Mouse (Mus musculus) limb, embryonic 12.5 days (tissue): ENCODE data around the gene Veph1. TPM values are rescaled to one million over a fixed set of nuclear protein-coding genes. Genes with fewer than 3 reads are reported as not detected.
"Not testable (repeated sequence)": the region's sequence is repeated elsewhere in the genome, so short reads cannot be mapped to it uniquely, and the experiment has no call there.

ENCODE experiments used
- ATAC-seq: fragments of 200-750 bp; cut with Nextera tagmentation; 2 replicates; pipeline ENCODE4 v1.8.0; 2017; ENCODE audit warnings: low read depth, moderate TSS enrichment; ENCODE audit not compliant: insufficient number of reproducible peaks, insufficient read depth, low FRiP score, low TSS enrichment
- H3K27ac ChIP-seq: fragments of 300-500 bp; sonication (generic); 2 replicates; pipeline ENCODE4 v1.5.1; 2016; ENCODE audit warnings: mild to moderate bottlenecking, moderate library complexity
- H3K27me3 ChIP-seq: fragments of 300-500 bp; sonication (generic); 2 replicates; pipeline ENCODE4 v1.6.1; 2016; ENCODE audit warnings: mild to moderate bottlenecking, moderate library complexity
- H3K36me3 ChIP-seq: fragments of 300-500 bp; sonication (generic); 2 replicates; pipeline ENCODE4 v1.6.1; 2016; ENCODE audit warnings: mild to moderate bottlenecking, moderate library complexity
- H3K4me1 ChIP-seq: fragments of 300-500 bp; sonication (generic); replicated peaks from 2 replicates; pipeline ENCODE4 v1.6.1; 2016
- H3K4me2 ChIP-seq: fragments of 300-500 bp; sonication (generic); 2 replicates; pipeline ENCODE4 v1.6.1; 2016; ENCODE audit warnings: mild to moderate bottlenecking, moderate library complexity
- H3K4me3 ChIP-seq: fragments of 300-500 bp; sonication (generic); replicated peaks from 2 replicates; pipeline ENCODE4 v1.5.1; 2016; ENCODE audit warnings: mild to moderate bottlenecking
- H3K9ac ChIP-seq: fragments of 300-500 bp; sonication (generic); replicated peaks from 2 replicates; pipeline ENCODE4 v1.6.1; 2016; ENCODE audit warnings: mild to moderate bottlenecking, moderate library complexity
- H3K9me3 ChIP-seq: fragments of 300-500 bp; sonication (generic); 2 replicates; pipeline ENCODE4 v1.6.1; 2016; ENCODE audit warnings: mild to moderate bottlenecking, moderate library complexity
- WGBS: fragments of 180-500 bp; shearing (Covaris S2); methylation state at CpG from one replicate; pipeline ENCODE4 v1.1.7; 2016; 5-methylcytosine and 5-hydroxymethylcytosine counted together
- polyA plus RNA-seq: library from polyadenylated mRNA; unstranded; fragments of >200 nt; fragmentation: Nextera tagmentation; extraction: Ambion mirVana; gene quantifications from 2 replicates; pipeline ENCODE4 v1.2.1, GENCODE M21; 2016

Gene Veph1
- polyA plus RNA-seq, 1 experiment from 2014 or later: 0.92 TPM

GRCm38 (mm10) chr3:66295236-66295635, 1.4 kb downstream of the Veph1 start:
- 88% methylated on average over 9 of the region's 9 CpGs for WGBS
- no peaks in the 10 kb centered on the region for H3K9me3 ChIP-seq
- no peak overlapping the region for H3K9ac ChIP-seq
- H3K27me3 ChIP-seq: no peaks in the 10 kb centered on the region
- no peaks in the 10 kb centered on the region for H3K36me3 ChIP-seq
- H3K27ac ChIP-seq: no peak overlapping the region
- H3K4me3 ChIP-seq: no peak overlapping the region
- peaks cover 11% of the 10 kb centered on the region; the same call in 1 of the 2 replicates for H3K4me1 ChIP-seq
- H3K4me2 ChIP-seq: no peak overlapping the region
- no peak for ATAC-seq

DNA sequence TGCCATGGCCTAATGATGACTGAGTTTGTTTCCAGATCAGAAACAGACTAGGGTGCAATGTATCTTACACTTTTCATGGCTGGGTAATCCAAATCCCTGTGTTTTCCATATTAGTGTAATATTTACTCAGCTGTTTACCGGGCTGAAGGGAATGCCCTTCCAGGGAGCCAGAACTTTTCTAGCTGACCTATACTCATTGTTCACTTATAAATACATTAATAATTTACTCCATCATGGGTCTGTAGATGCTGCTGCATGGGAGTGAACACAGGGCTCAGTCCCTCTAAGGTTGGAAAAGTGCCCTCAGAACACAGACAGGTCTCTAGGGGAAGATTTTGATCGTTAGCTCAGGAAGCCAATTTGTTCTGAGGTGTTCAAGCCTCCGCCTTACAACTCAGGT, 1.9 kb downstream of the Veph1 start:
- no peaks in the 10 kb centered on the region for H3K9me3 ChIP-seq
- H3K4me3 ChIP-seq: no peak overlapping the region
- 81% methylated on average over 3 of the region's 3 CpGs for WGBS
- peaks cover 11% of the 10 kb centered on the region; the same call in 1 of the 2 replicates for H3K4me1 ChIP-seq
- no peak overlapping the region for H3K4me2 ChIP-seq
- H3K9ac ChIP-seq: no peak overlapping the region
- H3K27ac ChIP-seq: no peak overlapping the region
- H3K27me3 ChIP-seq: no peaks in the 10 kb centered on the region
- H3K36me3 ChIP-seq: no peaks in the 10 kb centered on the region
- no peak for ATAC-seq

DNA sequence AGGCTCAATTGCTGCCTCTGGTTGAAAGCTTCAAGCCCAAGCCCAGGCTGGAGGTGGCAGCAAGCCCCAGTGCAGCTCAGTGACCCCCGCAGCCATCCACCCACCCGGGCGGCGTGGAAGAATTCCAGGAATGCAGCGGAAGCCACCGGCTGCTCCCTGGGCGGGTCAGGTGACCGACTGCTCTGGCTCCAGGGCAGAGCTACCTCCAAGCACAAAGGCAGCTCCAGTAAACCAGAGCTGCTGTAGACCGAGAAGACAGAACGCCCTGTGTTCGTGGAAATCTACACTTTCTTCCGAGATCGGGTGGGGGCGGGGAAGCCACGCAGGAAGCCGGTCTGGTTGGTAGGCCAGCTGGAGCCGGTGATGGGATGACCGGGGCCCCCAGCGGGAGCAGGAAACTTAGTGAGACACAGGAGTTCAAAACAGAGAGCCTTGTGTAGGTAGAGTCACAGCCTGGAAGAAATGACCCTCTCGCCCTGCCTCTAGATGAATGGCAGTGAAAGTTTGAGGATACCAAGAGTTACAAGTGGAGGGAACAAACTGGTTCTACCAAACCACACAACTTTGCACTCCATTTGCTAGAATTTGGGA, 4.2 kb downstream of the Veph1 start:
- 0 out of 2 replicates have a peak overlapping the region, but pooled peaks have one; percentile 23 for H3K9ac ChIP-seq
- H3K4me2 ChIP-seq: peak overlapping the region; percentile 54
- no peaks in the 10 kb centered on the region for H3K9me3 ChIP-seq
- WGBS: 5% methylated on average over 20 of the region's 20 CpGs
- ATAC-seq: peak; percentile 94
- H3K27me3 ChIP-seq: no peaks in the 10 kb centered on the region
- H3K27ac ChIP-seq: peak overlapping the region; percentile 92
- no peaks in the 10 kb centered on the region for H3K36me3 ChIP-seq
- H3K4me3 ChIP-seq: peak overlapping the region; percentile 27
- peaks cover 11% of the 10 kb centered on the region; the same call in 1 of the 2 replicates for H3K4me1 ChIP-seq

- Histone ChIP-seq H3K36me3 (no peaks in the 10 kb centered on the region), H3K4me3 (no peak overlapping the region), H3K27ac (no peak overlapping the region), H3K9ac (no peak overlapping the region), H3K4me2 (no peak overlapping the region), H3K27me3 (no peaks in the 10 kb centered on the region), H3K9me3 (no peaks in the 10 kb centered on the region), H3K4me1 (0 out of 2 replicates have a peak, but pooled peaks cover 3% of the 10 kb centered on the region)
- 80% methylated on average over 4 of the region's 4 CpGs for WGBS
- no peak for ATAC-seq
These were observed 33.4 kb downstream of the Veph1 start for GRCm38 (mm10) chr3:66263270-66263669.

DNA sequence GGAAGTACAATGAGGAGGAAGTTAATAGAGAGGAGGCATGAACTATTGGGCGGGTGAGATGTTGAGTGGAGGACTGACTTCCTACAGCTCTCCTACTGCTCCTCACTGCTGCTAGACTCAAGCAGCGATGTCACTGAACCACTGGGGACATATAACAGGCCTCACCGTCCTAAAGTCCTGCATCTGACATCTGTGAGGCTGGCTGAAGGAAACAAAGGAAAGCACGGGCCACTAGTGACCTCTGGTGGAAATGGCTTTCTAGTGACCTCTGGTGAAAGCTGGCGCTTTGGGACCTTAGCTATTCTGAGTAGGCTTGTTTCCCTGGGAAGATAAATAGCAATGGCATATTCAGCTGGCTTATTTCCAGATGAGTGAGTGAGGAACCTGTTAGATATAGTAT, 34.3 kb downstream of the Veph1 start:
- no peak for ATAC-seq
- no peak overlapping the region for H3K4me3 ChIP-seq

GRCm38 (mm10) chr3:66254504-66255105, 42.0 kb downstream of the Veph1 start:
- no peaks in the 10 kb centered on the region for H3K9me3 ChIP-seq
- H3K9ac ChIP-seq: no peak overlapping the region
- H3K27ac ChIP-seq: no peak overlapping the region
- no peak overlapping the region for H3K4me3 ChIP-seq
- no peaks in the 10 kb centered on the region for H3K36me3 ChIP-seq
- WGBS: 79% methylated on average over 9 of the region's 9 CpGs
- H3K4me1 ChIP-seq: no peaks in the 10 kb centered on the region
- H3K4me2 ChIP-seq: no peak overlapping the region
- no peak for ATAC-seq
- H3K27me3 ChIP-seq: no peaks in the 10 kb centered on the region

More for the DNA sequence above, 34.3 kb downstream of the Veph1 start:
- H3K36me3 ChIP-seq: no peaks in the 10 kb centered on the region
- H3K9ac ChIP-seq: no peak overlapping the region
- H3K4me2 ChIP-seq: no peak overlapping the region
- no peak overlapping the region for H3K27ac ChIP-seq
- 34% methylated on average over 5 of the region's 5 CpGs for WGBS
- H3K27me3 ChIP-seq: no peaks in the 10 kb centered on the region
- 0 out of 2 replicates have a peak, but pooled peaks cover 3% of the 10 kb centered on the region for H3K4me1 ChIP-seq
- no peaks in the 10 kb centered on the region for H3K9me3 ChIP-seq

- 76% methylated on average over 7 of the region's 7 CpGs for WGBS
- no peak for ATAC-seq
- no peak overlapping the region for H3K4me3 ChIP-seq
- no peak overlapping the region for H3K9ac ChIP-seq
- no peak overlapping the region for H3K4me2 ChIP-seq
- no peaks in the 10 kb centered on the region for H3K27me3 ChIP-seq
- H3K4me1 ChIP-seq: no peaks in the 10 kb centered on the region
- H3K9me3 ChIP-seq: no peaks in the 10 kb centered on the region
- no peak overlapping the region for H3K27ac ChIP-seq
- H3K36me3 ChIP-seq: no peaks in the 10 kb centered on the region
These were observed 44.8 kb downstream of the Veph1 start for GRCm38 (mm10) chr3:66251842-66252241.

GRCm38 (mm10) chr3:66240476-66240875, 56.2 kb downstream of the Veph1 start:
- Histone ChIP-seq H3K27me3 (no peaks in the 10 kb centered on the region; the same call in 1 of the 2 replicates), H3K4me2 (no peak overlapping the region)
- no peak for ATAC-seq

GRCm38 (mm10) chr3:66236234-66236871, 60.3 kb downstream of the Veph1 start:
- WGBS: 54% methylated on average over 4 of the region's 4 CpGs
- ATAC-seq, H3K4me1 ChIP-seq: not testable (repeated sequence)

More at GRCm38 (mm10) chr3:66240476-66240875, 56.2 kb downstream of the Veph1 start:
- no peak overlapping the region for H3K4me3 ChIP-seq
- no peak overlapping the region for H3K9ac ChIP-seq
- H3K36me3 ChIP-seq: no peaks in the 10 kb centered on the region
- no peaks in the 10 kb centered on the region for H3K9me3 ChIP-seq
- H3K4me1 ChIP-seq: no peaks in the 10 kb centered on the region
- H3K27ac ChIP-seq: no peak overlapping the region

DNA sequence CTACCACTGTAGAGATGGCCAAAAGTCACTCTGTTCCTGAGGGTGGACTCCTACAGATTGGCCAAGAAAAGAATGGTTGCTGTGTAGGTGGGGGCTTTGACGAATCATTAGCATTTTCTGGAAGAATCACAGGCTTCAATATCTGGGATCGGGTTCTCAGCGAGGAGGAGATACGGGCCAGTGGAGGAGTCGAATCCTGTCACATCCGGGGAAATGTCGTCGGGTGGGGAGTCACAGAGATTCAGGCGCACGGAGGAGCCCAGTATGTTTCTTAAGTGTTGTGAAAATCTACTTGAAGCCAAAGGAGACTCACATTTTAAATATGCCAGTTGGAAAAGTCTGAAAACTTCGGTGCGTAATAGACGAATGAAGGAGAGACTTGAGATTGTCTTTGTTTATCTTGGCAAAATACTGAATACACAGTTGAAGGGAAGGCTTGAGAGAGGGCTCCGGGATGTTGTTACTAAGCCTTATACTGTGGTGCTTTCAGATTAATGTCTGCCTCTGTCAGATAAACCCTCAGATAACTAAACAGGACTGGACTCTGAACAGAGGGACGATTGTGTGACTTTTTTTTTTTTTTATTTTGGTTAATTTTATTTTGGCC, 71.6 kb downstream of the Veph1 start:
- H3K36me3 ChIP-seq: peaks cover 4% of the 10 kb centered on the region; the same call in 1 of the 2 replicates
- 86% methylated on average over 15 of the region's 15 CpGs for WGBS
- H3K4me1 ChIP-seq: peaks cover 14% of the 10 kb centered on the region
- no peak for ATAC-seq
- H3K9me3 ChIP-seq: no peaks in the 10 kb centered on the region
- H3K4me2 ChIP-seq: no peak overlapping the region
- no peak overlapping the region for H3K9ac ChIP-seq
- H3K27ac ChIP-seq: no peak overlapping the region
- no peaks in the 10 kb centered on the region for H3K27me3 ChIP-seq
- no peak overlapping the region for H3K4me3 ChIP-seq

More at GRCm38 (mm10) chr3:66236234-66236871, 60.3 kb downstream of the Veph1 start:
- not testable (repeated sequence) for H3K9me3 ChIP-seq, H3K4me2 ChIP-seq, H3K27me3 ChIP-seq, H3K4me3 ChIP-seq, H3K27ac ChIP-seq, H3K9ac ChIP-seq, H3K36me3 ChIP-seq

DNA sequence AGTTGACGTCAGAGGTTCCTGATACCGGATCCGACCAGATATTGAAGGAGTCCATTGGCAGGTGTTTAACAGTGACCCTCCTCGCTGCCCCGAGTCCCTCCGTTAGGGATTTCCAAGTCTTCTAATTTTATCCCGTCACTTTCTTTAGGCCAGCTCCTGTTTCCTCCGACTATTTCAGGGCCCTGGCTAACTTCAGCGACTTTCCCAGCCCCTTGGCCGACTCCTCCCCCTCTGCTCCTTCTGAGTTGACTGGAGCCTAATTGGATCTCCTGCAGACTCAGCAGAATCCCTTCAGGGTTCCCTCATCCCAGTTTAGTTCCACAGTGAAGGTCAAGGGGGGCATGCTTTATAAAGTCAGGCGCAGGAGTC, 75.4 kb downstream of the Veph1 start:
- peak overlapping the region; percentile 93 for H3K27ac ChIP-seq
- under 1% methylated on average over 11 of the region's 11 CpGs for WGBS
- no peaks in the 10 kb centered on the region for H3K9me3 ChIP-seq
- H3K36me3 ChIP-seq: peaks cover 4% of the 10 kb centered on the region; the same call in 1 of the 2 replicates
- H3K27me3 ChIP-seq: peaks cover 4% of the 10 kb centered on the region; the same call in 1 of the 2 replicates
- H3K4me1 ChIP-seq: peaks cover 21% of the 10 kb centered on the region
- H3K4me3 ChIP-seq: peak overlapping the region; percentile 64
- H3K9ac ChIP-seq: peak overlapping the region; percentile 84
- peak overlapping the region; percentile 94 for H3K4me2 ChIP-seq
- peak; percentile 79 for ATAC-seq
